Mouse (Mus musculus) ES-E14 (cell line): ENCODE measurements around the gene Hmga1. TPM values are rescaled to one million over a fixed set of nuclear protein-coding genes. Genes with fewer than 3 reads are reported as not detected.

Source experiments
- DNase-seq: peaks from one replicate; pipeline ENCODE4 v3.0.0-alpha.2; 2013; ENCODE audit warnings: low read depth, low spot score
- H3K27ac ChIP-seq: 2 replicates; pipeline ENCODE4 v1.5.1; 2012; ENCODE audit warnings: low read depth, mild to moderate bottlenecking, low read length, moderate library complexity, mixed read lengths; ENCODE audit not compliant: poor library complexity, insufficient read depth, severe bottlenecking
- H3K36me3 ChIP-seq: 2 replicates; pipeline ENCODE4 v1.6.1; 2012; ENCODE audit warnings: mild to moderate bottlenecking, low read length, moderate library complexity, mixed read lengths; ENCODE audit not compliant: control insufficient read depth, poor library complexity, insufficient read depth, severe bottlenecking
- H3K4me1 ChIP-seq, 2 experiments: fragments of 150-350 bp in 1 of 2; sonication (generic) in 1 of 2; 2 replicates each; pipeline ENCODE4 v1.6.1; 2012; ENCODE audit warnings: low read length in 2 of 2, mild to moderate bottlenecking in 1 of 2, mixed read lengths in 1 of 2; ENCODE audit not compliant: control insufficient read depth in 2 of 2, insufficient read depth in 2 of 2, poor library complexity in 1 of 2
- H3K4me3 ChIP-seq, 2 experiments: fragments of 150-350 bp in 1 of 2; sonication (generic) in 1 of 2; 2 replicates each; pipeline ENCODE4 v1.5.1; 2012; ENCODE audit warnings: low read length in 2 of 2, low read depth in 1 of 2, mild to moderate bottlenecking in 1 of 2, mixed read lengths in 1 of 2; ENCODE audit not compliant: insufficient read depth in 1 of 2, poor library complexity in 1 of 2, severe bottlenecking in 1 of 2
- H3K9ac ChIP-seq: 2 replicates; pipeline ENCODE4 v1.6.1; 2012; ENCODE audit warnings: low read depth, mild to moderate bottlenecking, low read length, mixed read lengths; ENCODE audit not compliant: poor library complexity, insufficient read depth, severe bottlenecking
- H3K9me3 ChIP-seq: fragments of 150-350 bp; sonication (generic); 2 replicates; pipeline ENCODE4 v1.6.1; 2012; ENCODE audit warnings: low read depth, mild to moderate bottlenecking, low read length; ENCODE audit not compliant: control insufficient read depth, insufficient read depth
- CHD2 ChIP-seq: IDR thresholded peaks from 2 replicates; pipeline ENCODE4 v1.6.1; 2014; ENCODE audit warnings: mild to moderate bottlenecking, low read depth, low read length, inconsistent platforms
- HCFC1 ChIP-seq: IDR thresholded peaks from 2 replicates; pipeline ENCODE4 v1.6.1; 2012; ENCODE audit warnings: low read length, inconsistent platforms, borderline replicate concordance; ENCODE audit not compliant: insufficient read depth
- MAFK ChIP-seq: IDR thresholded peaks from 2 replicates; pipeline ENCODE4 v1.6.1; 2014; ENCODE audit warnings: mild to moderate bottlenecking, low read depth, low read length, inconsistent platforms; ENCODE audit not compliant: insufficient read depth
- ZC3H11A ChIP-seq: IDR thresholded peaks from 2 replicates; pipeline ENCODE4 v1.6.1; 2012; ENCODE audit warnings: low read depth, mild to moderate bottlenecking, inconsistent platforms, low read length, borderline replicate concordance
- ZNF384 ChIP-seq: IDR thresholded peaks from 2 replicates; pipeline ENCODE4 v1.6.1; 2012; ENCODE audit warnings: low read depth, low read length, inconsistent platforms
- in situ Hi-C, 2 experiments: fragments of 600-800 bp; cut with MboI; formaldehyde crosslinking; loops; one replicate each; pipeline ENCODE4 v1.15.1; 2025; ENCODE audit warnings: low sequenced_read_pairs in 2 of 2, inconsistent platforms in 1 of 2; ENCODE audit not compliant: unreplicated experiment in 2 of 2
- total RNA-seq: library from RNA; depleted of rRNA; stranded (reverse); fragments of 300-350 nt; gene quantifications from 2 replicates; pipeline ENCODE4 v1.2.3, GENCODE M21; 2012

Gene Hmga1
- total RNA-seq, 1 experiment, result 175 TPM

- Histone ChIP-seq H3K9me3 (no peaks in the 10 kb centered on the region), H3K27ac (no peak overlapping the region), H3K4me1 (peaks cover 4 to 18% of the 10 kb centered on the region in 2 experiments; a peak in 3 of 4 replicates), H3K9ac (no peak overlapping the region), H3K4me3 (no peak overlapping the region), H3K36me3 (peaks cover 26% of the 10 kb centered on the region)
- no peak for DNase-seq
- in situ Hi-C loops, result no loop called here
- TF ChIP-seq CHD2 (no peak), HCFC1 (no peak), ZNF384 (no peak), MAFK (no peak), ZC3H11A (no peak)
Measured at GRCm38 (mm10) chr17:27578487-27578886, 22.2 kb downstream of the Hmga1 start.

GRCm38 (mm10) chr17:27579816-27580215 is 23.5 kb downstream of the Hmga1 start:
- no peak for DNase-seq
- Histone ChIP-seq H3K36me3 (peaks cover 26% of the 10 kb centered on the region), H3K9ac (no peak overlapping the region), H3K27ac (no peak overlapping the region), H3K4me3 (no peak overlapping the region), H3K9me3 (no peaks in the 10 kb centered on the region), H3K4me1 (peaks cover 4 to 20% of the 10 kb centered on the region in 2 experiments; a peak in 3 of 4 replicates)
- in situ Hi-C loops, result no loop called here
- TF ChIP-seq MAFK (no peak), ZC3H11A (no peak), HCFC1 (no peak), ZNF384 (no peak), CHD2 (no peak)

- no peak for TF ChIP-seq HCFC1
- TF ChIP-seq CHD2, result no peak
- no peak for TF ChIP-seq ZC3H11A
- TF ChIP-seq MAFK, result no peak
- peak; percentile 79 for TF ChIP-seq ZNF384
- Histone ChIP-seq H3K36me3 (peaks cover 26% of the 10 kb centered on the region), H3K9me3 (no peaks in the 10 kb centered on the region), H3K4me1 (peaks cover 4 to 20% of the 10 kb centered on the region in 2 experiments; a peak in 3 of 4 replicates), H3K9ac (no peak overlapping the region), H3K4me3 (no peak overlapping the region; a peak in 1 of 4 replicates), H3K27ac (no peak overlapping the region)
- DNase-seq, result no peak
- in situ Hi-C loops, result no loop called here
Measured at GRCm38 (mm10) chr17:27580392-27581068, 24.2 kb downstream of the Hmga1 start.

GRCm38 (mm10) chr17:27583185-27583894 is 27.0 kb downstream of the Hmga1 start:
- H3K36me3 ChIP-seq, result peaks cover 26% of the 10 kb centered on the region
- no peaks in the 10 kb centered on the region for H3K9me3 ChIP-seq
- no peak for DNase-seq
- peak overlapping the region; percentile 27; the same call in 1 of the 2 replicates for H3K27ac ChIP-seq
- H3K9ac ChIP-seq, result no peak overlapping the region
- H3K4me1 ChIP-seq, result peaks cover 4 to 22% of the 10 kb centered on the region in 2 experiments; a peak in 2 of 4 replicates
- H3K4me3 ChIP-seq, result no peak overlapping the region
- TF ChIP-seq HCFC1 (no peak), ZC3H11A (no peak)
- in situ Hi-C loops, result no loop called here
